Mouse (Mus musculus) heart, postnatal 0 days (tissue): ENCODE measurements at regions not wholly inside any gene's neighbourhood (a gene's known extent, or its start where the extent isn't known, plus 50 kb on each side); places are given as distances from the start of the nearest gene placed in this dataset.

Experiments used
- CTCF ChIP-seq: IDR thresholded peaks from 2 replicates; pipeline ENCODE4 v1.5.1; 2016; ENCODE audit warnings: antibody characterized with exemption, control low read depth, low read depth
- EP300 ChIP-seq: IDR thresholded peaks from 2 replicates; pipeline ENCODE4 v1.6.1; 2016; ENCODE audit warnings: antibody characterized with exemption, low read depth

- TF ChIP-seq CTCF (no peak), EP300 (no peak)
Observed at GRCm38 (mm10) chr5:75454961-75455541, 119.7 kb upstream of the Kit start.
